Mouse (Mus musculus): ENCODE measurements at regions not wholly inside any gene's neighbourhood (a gene's known extent, or its start where the extent isn't known, plus 50 kb on each side); places are given as distances from the start of the nearest gene placed in this dataset.

- Histone ChIP-seq H3K4me1 (peaks cover 10% of the 10 kb centered on the region), H3K9me3 (replicated peaks) (no peaks in the 10 kb centered on the region), H3K27me3 (ENCODE audit: low read depth, poor library complexity, severe bottlenecking) (no peaks in the 10 kb centered on the region), H3K36me3 (no peaks in the 10 kb centered on the region), H3K27ac (no peak overlapping the region), H3K4me3 (no peak overlapping the region)
- DNase-seq (ENCODE audit: low spot score): no peak
- WGBS: 83% methylated on average over 3 of the region's 3 CpGs
Measured at GRCm38 (mm10) chr11:45701506-45701905, 150.3 kb upstream of the Clint1 start.

GRCm38 (mm10) chr11:45702916-45703315 is 148.9 kb upstream of the Clint1 start:
- DNase-seq (ENCODE audit: low spot score): no peak
- no peaks in the 10 kb centered on the region for H3K9me3 ChIP-seq (replicated peaks)
- H3K36me3 ChIP-seq: no peaks in the 10 kb centered on the region
- H3K27ac ChIP-seq: no peak overlapping the region
- H3K4me3 ChIP-seq: no peak overlapping the region
- no peaks in the 10 kb centered on the region for H3K27me3 ChIP-seq (ENCODE audit: low read depth, poor library complexity, severe bottlenecking)
- H3K4me1 ChIP-seq: peaks cover 10% of the 10 kb centered on the region
- WGBS: 51% methylated on average over 3 of the region's 3 CpGs

DNA sequence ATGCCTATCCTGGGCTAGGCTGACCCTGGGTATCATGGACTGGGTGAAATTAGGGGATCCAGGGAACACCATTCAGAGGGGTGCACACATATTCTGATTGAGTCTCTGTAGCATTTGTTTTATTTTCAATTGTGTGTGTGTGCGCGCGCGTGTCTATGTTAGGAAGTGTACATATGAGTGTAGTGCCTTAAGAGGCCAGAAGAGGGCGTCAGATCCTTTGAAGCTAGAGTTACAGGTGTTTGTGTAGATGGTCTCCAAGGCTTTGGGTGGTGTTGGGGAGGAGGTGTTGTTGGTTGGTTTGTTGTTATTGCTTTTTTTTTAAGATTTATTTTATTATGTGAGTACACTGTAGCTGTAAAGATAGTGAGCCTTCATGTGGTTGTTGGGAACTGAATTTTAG is 147.4 kb upstream of the Clint1 start:
- Histone ChIP-seq H3K4me3 (no peak overlapping the region), H3K27ac (no peak overlapping the region), H3K4me1 (peaks cover 10% of the 10 kb centered on the region), H3K36me3 (no peaks in the 10 kb centered on the region), H3K9me3 (replicated peaks) (no peaks in the 10 kb centered on the region), H3K27me3 (ENCODE audit: low read depth, poor library complexity, severe bottlenecking) (no peaks in the 10 kb centered on the region)
- WGBS: 68% methylated on average over 5 of the region's 5 CpGs
- DNase-seq (ENCODE audit: low spot score): no peak

- WGBS: 64% methylated on average over 2 of the region's 2 CpGs
- H3K27me3 ChIP-seq (ENCODE audit: low read depth, poor library complexity, severe bottlenecking): no peaks in the 10 kb centered on the region
Measured at GRCm38 (mm10) chr11:45718630-45719029, 133.2 kb upstream of the Clint1 start.

GRCm38 (mm10) chr11:45719821-45720220 is 132.0 kb upstream of the Clint1 start:
- Histone ChIP-seq H3K27ac (no peak overlapping the region), H3K9me3 (replicated peaks) (no peaks in the 10 kb centered on the region), H3K27me3 (ENCODE audit: low read depth, poor library complexity, severe bottlenecking) (no peaks in the 10 kb centered on the region), H3K4me1 (peaks cover 21% of the 10 kb centered on the region), H3K4me3 (no peak overlapping the region), H3K36me3 (no peaks in the 10 kb centered on the region)
- 90% methylated on average over 6 of the region's 6 CpGs for WGBS
- no peak for DNase-seq (ENCODE audit: low spot score)

More at GRCm38 (mm10) chr11:45718630-45719029, 133.2 kb upstream of the Clint1 start:
- Histone ChIP-seq H3K36me3 (no peaks in the 10 kb centered on the region), H3K4me1 (peaks cover 21% of the 10 kb centered on the region), H3K4me3 (no peak overlapping the region), H3K9me3 (replicated peaks) (no peaks in the 10 kb centered on the region), H3K27ac (peak overlapping the region; percentile 65; the same call in 1 of the 2 replicates)
- DNase-seq (ENCODE audit: low spot score): no peak

- Histone ChIP-seq H3K27ac (0 out of 2 replicates have a peak overlapping the region, but pooled peaks have one; percentile 11), H3K36me3 (no peaks in the 10 kb centered on the region)
- 53% methylated on average over 3 of the region's 3 CpGs for WGBS
Measured at GRCm38 (mm10) chr11:45736561-45736960, 115.3 kb upstream of the Clint1 start.

DNA sequence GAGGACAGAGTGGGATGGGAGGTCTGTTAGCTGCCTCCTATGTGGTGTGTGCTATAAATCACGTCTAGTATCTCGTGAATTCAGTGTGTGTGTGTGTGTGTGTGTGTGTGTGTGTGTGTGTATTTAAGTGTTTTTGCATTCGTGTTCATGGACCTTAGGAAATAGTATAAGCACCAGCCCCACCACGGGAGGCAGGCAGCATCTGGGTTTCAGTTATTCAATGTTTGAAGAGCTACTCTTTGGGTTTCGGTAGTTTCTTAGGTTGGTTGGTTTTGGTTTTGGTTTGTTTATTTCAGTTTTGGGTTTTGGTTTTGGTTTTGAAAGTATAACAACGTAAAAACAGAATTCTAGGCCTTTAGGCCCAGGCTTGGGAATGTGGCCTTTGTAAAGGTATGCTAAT is 113.5 kb upstream of the Clint1 start:
- WGBS: 80% methylated on average over 6 of the region's 6 CpGs
- H3K27me3 ChIP-seq (ENCODE audit: low read depth, poor library complexity, severe bottlenecking): no peaks in the 10 kb centered on the region
- no peak overlapping the region for H3K4me3 ChIP-seq
- peaks cover 31% of the 10 kb centered on the region for H3K4me1 ChIP-seq
- no peaks in the 10 kb centered on the region for H3K9me3 ChIP-seq (replicated peaks)
- no peak overlapping the region for H3K27ac ChIP-seq
- no peaks in the 10 kb centered on the region for H3K36me3 ChIP-seq
- DNase-seq (ENCODE audit: low spot score): no peak

More at GRCm38 (mm10) chr11:45736561-45736960, 115.3 kb upstream of the Clint1 start:
- Histone ChIP-seq H3K4me1 (peaks cover 32% of the 10 kb centered on the region), H3K9me3 (replicated peaks) (no peaks in the 10 kb centered on the region), H3K4me3 (no peak overlapping the region), H3K27me3 (ENCODE audit: low read depth, poor library complexity, severe bottlenecking) (no peaks in the 10 kb centered on the region)
- peak; percentile 44 for DNase-seq (ENCODE audit: low spot score)

- Histone ChIP-seq H3K36me3 (no peaks in the 10 kb centered on the region), H3K9me3 (replicated peaks) (no peaks in the 10 kb centered on the region), H3K4me1 (no peaks in the 10 kb centered on the region), H3K27ac (no peak overlapping the region), H3K4me3 (no peak overlapping the region), H3K27me3 (ENCODE audit: low read depth, poor library complexity, severe bottlenecking) (no peaks in the 10 kb centered on the region)
- DNase-seq (ENCODE audit: low spot score): no peak
- 85% methylated on average over 2 of the region's 2 CpGs for WGBS
Measured at GRCm38 (mm10) chr11:45745941-45746340, 105.9 kb upstream of the Clint1 start.

DNA sequence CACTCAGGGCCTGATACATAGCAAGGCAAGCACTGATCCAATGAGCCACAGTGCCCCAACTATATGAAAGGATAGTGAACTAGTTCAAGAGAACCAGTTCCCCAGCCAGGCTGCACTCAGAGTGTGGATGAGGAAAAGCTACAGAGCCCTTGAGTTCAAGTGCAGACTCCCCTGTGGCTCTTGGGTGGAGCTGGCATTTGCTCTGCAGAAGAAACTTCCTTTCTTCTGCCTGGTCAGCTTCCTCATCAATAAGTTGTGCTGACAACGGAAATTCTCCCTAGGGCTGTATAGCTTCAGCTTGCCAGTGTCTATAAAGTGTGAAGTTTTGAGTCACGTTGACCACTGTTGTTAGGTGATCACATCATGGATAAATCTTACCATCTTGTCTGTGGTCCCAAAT is 101.6 kb upstream of the Clint1 start:
- no peaks in the 10 kb centered on the region for H3K27me3 ChIP-seq (ENCODE audit: low read depth, poor library complexity, severe bottlenecking)
- H3K4me3 ChIP-seq: no peak overlapping the region
- WGBS: 78% methylated on average over 2 of the region's 2 CpGs
- no peaks in the 10 kb centered on the region for H3K9me3 ChIP-seq (replicated peaks)
- H3K4me1 ChIP-seq: no peaks in the 10 kb centered on the region; the same call in 1 of the 2 replicates
- H3K36me3 ChIP-seq: no peaks in the 10 kb centered on the region
- DNase-seq (ENCODE audit: low spot score): no peak
- H3K27ac ChIP-seq: no peak overlapping the region

- H3K4me3 ChIP-seq: no peak overlapping the region
- H3K9me3 ChIP-seq (replicated peaks): no peaks in the 10 kb centered on the region
- no peaks in the 10 kb centered on the region for H3K27me3 ChIP-seq (ENCODE audit: low read depth, poor library complexity, severe bottlenecking)
- 48% methylated on average over 1 of the region's 1 CpGs for WGBS
- H3K4me1 ChIP-seq: no peaks in the 10 kb centered on the region; the same call in 1 of the 2 replicates
- H3K27ac ChIP-seq: no peak overlapping the region
- DNase-seq (ENCODE audit: low spot score): no peak
- no peaks in the 10 kb centered on the region for H3K36me3 ChIP-seq
Measured at GRCm38 (mm10) chr11:45752237-45752636, 99.6 kb upstream of the Clint1 start.

GRCm38 (mm10) chr11:45752791-45753190 is 99.1 kb upstream of the Clint1 start:
- Histone ChIP-seq H3K9me3 (replicated peaks) (no peaks in the 10 kb centered on the region), H3K27ac (no peak overlapping the region), H3K36me3 (no peaks in the 10 kb centered on the region), H3K4me3 (no peak overlapping the region), H3K27me3 (ENCODE audit: low read depth, poor library complexity, severe bottlenecking) (no peaks in the 10 kb centered on the region), H3K4me1 (no peaks in the 10 kb centered on the region; the same call in 1 of the 2 replicates)
- WGBS: 73% methylated on average over 2 of the region's 2 CpGs
- DNase-seq (ENCODE audit: low spot score): no peak

DNA sequence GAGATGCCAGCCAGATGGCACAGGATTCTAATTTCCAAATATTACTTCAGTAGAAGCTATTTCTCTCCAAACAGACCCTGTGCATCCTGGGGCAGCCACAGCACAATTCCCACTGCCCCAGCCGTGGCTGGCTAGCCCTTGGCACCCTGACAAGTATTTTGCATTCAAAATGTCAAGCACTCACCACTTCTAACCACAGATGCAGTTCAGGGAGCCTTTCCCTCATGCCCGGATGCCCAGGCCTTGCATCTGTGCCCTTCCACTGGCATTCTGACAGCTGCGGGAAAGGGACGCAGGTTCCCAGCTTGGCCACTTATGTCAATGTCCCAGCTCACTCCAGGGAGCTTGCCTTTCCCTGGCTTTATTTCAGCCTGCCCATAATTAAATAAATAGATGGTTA is 84.8 kb upstream of the Clint1 start:
- DNase-seq (ENCODE audit: low spot score): no peak
- WGBS: 86% methylated on average over 4 of the region's 4 CpGs
- no peaks in the 10 kb centered on the region for H3K36me3 ChIP-seq
- H3K27me3 ChIP-seq (ENCODE audit: low read depth, poor library complexity, severe bottlenecking): no peaks in the 10 kb centered on the region
- H3K27ac ChIP-seq: no peak overlapping the region
- no peak overlapping the region for H3K4me3 ChIP-seq
- H3K4me1 ChIP-seq: no peaks in the 10 kb centered on the region
- H3K9me3 ChIP-seq (replicated peaks): no peaks in the 10 kb centered on the region

- WGBS: 89% methylated on average over 4 of the region's 4 CpGs
- DNase-seq (ENCODE audit: low spot score): no peak
- no peak overlapping the region for H3K4me3 ChIP-seq
- H3K36me3 ChIP-seq: no peaks in the 10 kb centered on the region
- H3K27ac ChIP-seq: no peak overlapping the region
- no peaks in the 10 kb centered on the region for H3K9me3 ChIP-seq (replicated peaks)
- no peaks in the 10 kb centered on the region for H3K27me3 ChIP-seq (ENCODE audit: low read depth, poor library complexity, severe bottlenecking)
- H3K4me1 ChIP-seq: no peaks in the 10 kb centered on the region
Measured at GRCm38 (mm10) chr11:45782435-45782834, 69.4 kb upstream of the Clint1 start.

DNA sequence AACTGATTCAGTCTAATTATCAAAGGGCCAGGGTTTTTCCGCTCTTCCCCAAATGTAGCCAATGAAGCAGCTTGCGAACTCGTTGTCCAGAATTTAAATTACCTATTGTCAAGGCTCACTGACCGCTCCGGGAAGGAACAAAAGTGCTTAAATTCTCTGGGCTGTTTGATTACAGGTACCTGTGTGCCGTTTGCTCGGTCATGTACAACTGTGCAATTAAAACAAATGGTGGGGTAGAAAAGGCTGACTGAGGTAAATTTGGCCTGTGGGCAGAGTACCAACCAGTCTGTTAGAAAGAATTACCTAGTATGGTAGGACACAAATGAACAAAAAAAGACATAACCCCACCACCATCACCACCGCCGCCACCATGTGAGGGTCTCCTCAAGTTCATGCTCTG is 66.0 kb upstream of the Clint1 start:
- WGBS: 91% methylated on average over 9 of the region's 9 CpGs
- H3K9me3 ChIP-seq (replicated peaks): no peaks in the 10 kb centered on the region
- no peaks in the 10 kb centered on the region for H3K36me3 ChIP-seq
- no peak for DNase-seq (ENCODE audit: low spot score)
- no peak overlapping the region for H3K4me3 ChIP-seq
- H3K27ac ChIP-seq: no peak overlapping the region
- no peaks in the 10 kb centered on the region for H3K4me1 ChIP-seq
- H3K27me3 ChIP-seq (ENCODE audit: low read depth, poor library complexity, severe bottlenecking): no peaks in the 10 kb centered on the region

Measured in limb, embryonic 10.5 days (tissue).